Mouse (Mus musculus): ENCODE results near the gene Anp32a. TPM values are rescaled to one million over a fixed set of nuclear protein-coding genes. Genes with fewer than 3 reads are reported as not detected.

Anp32a gene
- total RNA-seq, 1 experiment from 2014 or later: 1,000 TPM

DNA sequence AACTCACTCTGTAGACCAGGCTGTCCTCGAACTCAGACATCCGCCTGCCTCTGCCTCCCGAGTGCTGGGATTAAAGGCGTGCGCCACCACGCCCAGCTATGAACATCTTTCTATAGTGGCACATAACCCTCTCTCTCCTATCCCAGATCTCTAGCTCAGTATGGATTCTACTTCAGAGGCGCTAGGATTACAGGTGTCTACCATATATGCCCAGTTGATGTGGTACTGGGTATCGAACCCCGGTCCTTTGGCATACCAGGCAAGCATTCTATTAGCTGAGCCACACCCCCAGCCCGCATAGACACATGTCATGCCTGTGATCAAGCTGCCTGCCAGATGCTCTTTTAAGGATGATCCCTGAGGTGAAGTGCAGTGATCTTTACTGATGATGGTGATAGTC, 82.8 kb downstream of the Anp32a start:
- no peak for ATAC-seq (replicated peaks in 1 of 2; ENCODE audit: insufficient read depth in 1 of 2, low FRiP score in 2 of 2, low TSS enrichment in 1 of 2, low read depth in 1 of 2, poor library complexity in 2 of 2, severe bottlenecking in 2 of 2)

DNA sequence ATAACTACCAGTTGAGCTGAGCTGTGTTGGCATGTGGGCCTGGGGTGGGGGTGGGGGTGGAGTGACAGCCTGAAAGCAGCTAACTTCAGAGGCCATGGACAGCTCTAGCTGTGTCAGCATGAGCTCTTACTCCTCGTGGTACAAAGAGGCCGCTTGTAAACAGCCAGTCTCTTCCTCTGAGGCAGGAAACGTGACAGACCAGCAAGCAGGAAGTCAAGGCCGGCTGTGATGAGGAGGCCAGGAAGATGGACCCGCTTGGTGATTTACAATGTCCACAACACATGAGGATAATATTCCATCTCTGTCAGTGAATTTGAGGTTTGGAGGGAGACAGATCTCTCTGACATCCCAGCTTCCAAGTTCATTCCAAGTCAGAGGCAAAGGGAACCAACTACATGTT, 84.2 kb downstream of the Anp32a start:
- 0 out of 4 replicates have a peak, but pooled peaks of 1 of the 2 experiments have one; percentile 23 for ATAC-seq (replicated peaks in 1 of 2; ENCODE audit: insufficient read depth in 1 of 2, low FRiP score in 2 of 2, low TSS enrichment in 1 of 2, low read depth in 1 of 2, poor library complexity in 2 of 2, severe bottlenecking in 2 of 2)

GRCm38 (mm10) chr9:62426021-62426420, 84.9 kb downstream of the Anp32a start:
- ATAC-seq (replicated peaks in 1 of 2; ENCODE audit: insufficient read depth in 1 of 2, low FRiP score in 2 of 2, low TSS enrichment in 1 of 2, low read depth in 1 of 2, poor library complexity in 2 of 2, severe bottlenecking in 2 of 2): no peak

DNA sequence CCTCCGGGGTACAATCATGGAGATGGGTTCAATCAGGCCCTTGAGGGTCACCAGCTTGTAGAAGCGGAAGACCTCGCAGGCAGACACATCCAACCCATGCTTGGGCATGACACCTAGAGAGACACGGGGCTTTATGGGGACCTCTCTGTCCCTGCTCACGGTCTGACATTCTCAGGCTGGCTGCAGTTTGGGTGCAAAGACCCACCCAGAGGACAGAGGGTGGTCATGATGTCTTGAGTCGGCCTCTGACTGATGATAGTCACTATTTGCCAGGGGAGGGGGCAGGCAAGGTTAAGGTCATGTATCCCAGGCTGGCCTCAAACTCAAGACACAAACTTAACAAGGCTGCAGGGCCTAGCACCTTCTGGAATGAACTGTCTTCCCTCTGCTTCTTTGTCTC, 85.4 kb downstream of the Anp32a start:
- ATAC-seq (replicated peaks in 1 of 2; ENCODE audit: insufficient read depth in 1 of 2, low FRiP score in 2 of 2, low TSS enrichment in 1 of 2, low read depth in 1 of 2, poor library complexity in 2 of 2, severe bottlenecking in 2 of 2): no peak

GRCm38 (mm10) chr9:62427010-62427409, 85.9 kb downstream of the Anp32a start:
- no peak for ATAC-seq (replicated peaks in 1 of 2; ENCODE audit: insufficient read depth in 1 of 2, low FRiP score in 2 of 2, low TSS enrichment in 1 of 2, low read depth in 1 of 2, poor library complexity in 2 of 2, severe bottlenecking in 2 of 2)

Other genes starting within 250 kb of the Anp32a start
- 19.1 and 19.3 TPM in 2 replicates for gene Glce, start 218.6 kb upstream of the Anp32a start, total RNA-seq (2017)
- gene Spesp1, start 59.1 kb upstream of the Anp32a start, total RNA-seq (2017): not detected in 2 replicates
- 1.9 and 2.1 TPM in 2 replicates for gene Coro2b, start 195.8 kb downstream of the Anp32a start, total RNA-seq (2017)

All from hematopoietic stem cell, adult 5-6 weeks (primary cell).